ENCODE assay signal across 19 mouse cellular contexts in genomic region chr4:53526446-53526845, GRCm38 (mm10).
DNase-seq lines count a peak whose midpoint lies in the region; ATAC-seq and TF ChIP-seq lines count a peak whose summit lies in the region.
"Had no signal": no experiment of that assay in that cellular context is flagged by ENCODE, and none has a peak within 500 bp of the region (broad histone marks: within the 10 kb centered on the region; RNA-seq: fewer than 3 reads in every experiment).

No protein-coding gene starts in this region.

- no peak overlapping the region for H3K4me2 ChIP-seq in heart, embryonic 13.5 days
- no peak overlapping the region for H3K4me2 ChIP-seq in heart, embryonic 12.5 days
- H3K4me2 ChIP-seq: embryonic facial prominence, embryonic 13.5 days; forebrain, embryonic 12.5 days; heart, embryonic 15.5 days; hindbrain, embryonic 15.5 days had no signal

- peak; percentile 7 for DNase-seq in retina, postnatal 1 day
- DNase-seq in retina, embryonic 14.5 days (ENCODE audit: low spot score): no peak
- no peak for DNase-seq in cerebellum, postnatal 14 days
- DNase-seq: adrenal gland, adult 8-10 months; adrenal gland, postnatal 36 days; cerebellum, adult 11 months; cerebellum, adult 8-10 months; cerebellum, postnatal 25 days; gastrocnemius, postnatal 10 days had no signal

- H3K9ac ChIP-seq in heart, embryonic 13.5 days: no peak overlapping the region
- no peak overlapping the region for H3K9ac ChIP-seq in heart, embryonic 12.5 days
- H3K9ac ChIP-seq: embryonic facial prominence, embryonic 13.5 days; forebrain, embryonic 12.5 days; heart, embryonic 15.5 days; hindbrain, embryonic 15.5 days had no signal

- no peak for ATAC-seq in heart, embryonic 13.5 days (ENCODE audit: extremely low read depth, insufficient number of reproducible peaks, low FRiP score, low TSS enrichment)
- ATAC-seq in heart, embryonic 12.5 days (ENCODE audit: insufficient number of reproducible peaks, low FRiP score): no peak
- no peak for ATAC-seq in monocyte, adult 5-6 weeks (replicated peaks; ENCODE audit: insufficient number of reproducible peaks, low FRiP score, low TSS enrichment, poor library complexity, severe bottlenecking)
- ATAC-seq: intestine, embryonic 16.5 days had no signal

- WGBS in heart, embryonic 13.5 days: 51% methylated on average over 2 of the region's 2 CpGs
- 47% methylated on average over 2 of the region's 2 CpGs for WGBS in heart, embryonic 12.5 days

- TF ChIP-seq POLR2A in cortical plate, adult 2 months (IDR thresholded peaks at IDR 0.05; ENCODE audit: extremely low read depth, insufficient read depth, low read length): no peak

- peaks cover 15% of the 10 kb centered on the region for H3K36me3 ChIP-seq in heart, embryonic 13.5 days
- peaks cover 7% of the 10 kb centered on the region for H3K36me3 ChIP-seq in heart, embryonic 12.5 days
- H3K36me3 ChIP-seq: forebrain, embryonic 12.5 days; heart, embryonic 15.5 days; hindbrain, embryonic 10.5 days; hindbrain, embryonic 15.5 days had no signal

- H3K4me1 ChIP-seq in heart, embryonic 13.5 days: peaks cover 9% of the 10 kb centered on the region
- peaks cover 14% of the 10 kb centered on the region; the same call in 1 of the 2 replicates for H3K4me1 ChIP-seq in heart, embryonic 12.5 days (replicated peaks)
- H3K4me1 ChIP-seq in cortical plate, adult 2 months (ENCODE audit: control insufficient read depth, insufficient read depth, low read length): peaks cover 10% of the 10 kb centered on the region; the same call in 1 of the 2 replicates
- H3K4me1 ChIP-seq: hindbrain, embryonic 10.5 days had no signal

- no peaks in the 10 kb centered on the region for H3K27me3 ChIP-seq in heart, embryonic 13.5 days (replicated peaks)
- H3K27me3 ChIP-seq in heart, embryonic 12.5 days (replicated peaks): no peaks in the 10 kb centered on the region
- H3K27me3 ChIP-seq: embryonic facial prominence, embryonic 13.5 days; forebrain, embryonic 12.5 days; heart, embryonic 15.5 days; hindbrain, embryonic 15.5 days had no signal

- H3K4me3 ChIP-seq in heart, embryonic 13.5 days: no peak overlapping the region
- no peak overlapping the region for H3K4me3 ChIP-seq in heart, embryonic 12.5 days
- H3K4me3 ChIP-seq in cortical plate, adult 2 months (ENCODE audit: insufficient read depth, low read length): no peak overlapping the region
- H3K4me3 ChIP-seq: embryonic facial prominence, embryonic 13.5 days; forebrain, embryonic 12.5 days; heart, embryonic 15.5 days; hindbrain, embryonic 10.5 days; hindbrain, embryonic 15.5 days had no signal

- no peaks in the 10 kb centered on the region for H3K9me3 ChIP-seq in heart, embryonic 13.5 days
- H3K9me3 ChIP-seq in heart, embryonic 12.5 days (replicated peaks): no peaks in the 10 kb centered on the region
- H3K9me3 ChIP-seq: embryonic facial prominence, embryonic 13.5 days; forebrain, embryonic 12.5 days; heart, embryonic 15.5 days; hindbrain, embryonic 10.5 days; hindbrain, embryonic 15.5 days had no signal

- peak overlapping the region; percentile 20; the same call in 1 of the 2 replicates for H3K27ac ChIP-seq in heart, embryonic 13.5 days (replicated peaks)
- H3K27ac ChIP-seq in heart, embryonic 12.5 days (ENCODE audit: poor library complexity, severe bottlenecking): no peak overlapping the region
- peak overlapping the region; percentile 17; the same call in 1 of the 2 replicates for H3K27ac ChIP-seq in cortical plate, adult 2 months (ENCODE audit: insufficient read depth, low read length)
- H3K27ac ChIP-seq: embryonic facial prominence, embryonic 13.5 days; forebrain, embryonic 12.5 days; heart, embryonic 15.5 days; hindbrain, embryonic 10.5 days; hindbrain, embryonic 15.5 days had no signal

- TF ChIP-seq CTCF in cortical plate, adult 2 months (IDR thresholded peaks at IDR 0.05; ENCODE audit: extremely low read depth, insufficient read depth, low read length): no peak
